Mouse (Mus musculus): Measurements from ENCODE around the gene Cacna1d.

Gene Cacna1d

DNA sequence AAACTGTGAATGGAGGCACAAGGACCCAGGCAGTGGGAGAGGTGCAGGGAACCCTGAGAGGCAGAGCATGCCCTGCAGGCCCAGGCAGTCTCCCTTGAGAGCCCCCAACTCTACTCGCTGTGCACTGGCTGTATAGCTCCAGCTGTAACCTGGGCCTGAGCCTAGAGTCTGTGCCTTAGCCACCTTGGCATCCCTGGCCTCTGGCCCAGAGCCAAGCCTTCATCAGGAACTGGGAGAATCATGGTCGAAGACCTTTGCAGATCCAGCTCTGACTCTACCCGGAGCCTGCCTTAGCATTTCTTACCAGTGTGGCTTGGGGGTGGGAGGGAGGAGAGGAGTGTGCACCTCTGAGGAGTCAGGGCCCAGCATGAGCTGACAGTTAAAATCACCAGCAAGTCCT, 322.4 kb downstream of the Cacna1d start:
- no peak for DNase-seq (ENCODE audit: low read depth, low spot score)

- DNase-seq (ENCODE audit: low read depth, low spot score) = no peak
Measured at GRCm38 (mm10) chr14:30168387-30168786, 322.9 kb downstream of the Cacna1d start.

DNA sequence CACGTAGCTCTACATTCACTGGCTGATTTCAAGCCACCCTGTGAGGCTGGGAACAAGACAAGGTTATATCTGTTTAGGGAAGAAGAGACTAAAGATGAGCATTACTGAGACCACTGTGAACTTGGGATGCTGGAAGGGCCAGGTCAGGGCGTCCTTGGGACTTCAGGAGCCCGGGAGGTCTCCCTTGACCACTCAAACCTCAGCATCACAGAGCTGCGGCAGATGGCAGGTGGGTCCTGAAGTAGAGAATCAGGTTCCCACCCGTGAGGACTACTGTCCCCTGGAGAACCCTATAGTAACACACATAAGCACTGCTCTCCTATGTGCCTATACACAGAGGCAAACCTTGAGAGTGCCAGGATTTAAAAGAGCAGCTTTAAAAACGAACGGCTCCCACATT, 323.6 kb downstream of the Cacna1d start:
- no peak for DNase-seq (ENCODE audit: low read depth, low spot score)

GRCm38 (mm10) chr14:30166036-30166435, 325.2 kb downstream of the Cacna1d start:
- no peak for DNase-seq (ENCODE audit: low read depth, low spot score)

DNA sequence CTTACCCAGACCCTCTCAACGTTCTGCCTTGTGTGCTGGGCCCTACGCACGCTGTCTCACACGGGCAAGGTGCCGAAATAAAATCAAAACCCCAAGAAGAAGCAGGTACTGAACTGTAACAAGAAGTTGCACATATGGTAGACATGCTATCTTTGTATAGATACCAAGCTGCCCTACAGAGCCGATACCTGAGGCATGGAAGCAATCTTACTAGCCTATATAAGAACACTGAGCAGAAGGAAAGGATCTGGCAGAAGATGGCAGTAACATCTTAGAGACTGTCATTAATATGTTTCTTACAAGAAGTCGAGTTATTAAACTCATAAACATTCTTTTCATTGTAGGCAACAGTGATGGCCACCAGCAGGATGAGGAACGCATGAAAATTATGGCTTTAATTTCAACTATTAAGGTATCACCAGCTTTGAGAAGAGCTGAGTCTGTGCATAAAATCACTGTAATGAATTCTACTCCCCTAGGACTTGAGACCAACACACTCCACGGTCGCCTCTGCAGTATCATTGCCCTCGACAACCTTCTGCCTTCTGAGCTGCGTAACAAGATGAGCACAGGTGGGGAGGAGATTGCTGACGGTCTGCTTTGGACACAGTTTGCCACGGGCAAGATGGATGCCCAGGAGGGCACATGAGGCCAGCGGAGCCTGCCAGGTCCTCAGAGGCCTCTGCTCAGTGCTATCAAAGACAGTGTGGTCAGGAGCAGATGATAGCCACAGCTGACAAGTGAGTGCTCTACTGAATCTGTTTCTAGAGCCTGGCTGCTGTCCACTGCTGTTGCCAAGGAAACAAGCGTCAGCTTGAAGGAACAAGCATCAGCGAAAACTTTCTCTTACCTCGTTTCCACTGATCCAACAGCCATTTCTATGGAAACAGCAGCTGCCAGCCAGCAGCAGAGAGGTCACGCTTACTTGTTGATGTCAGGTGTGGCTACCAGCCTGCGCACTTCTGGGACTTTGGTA, 327.2 kb downstream of the Cacna1d start:
- no peak for DNase-seq (ENCODE audit: low read depth, low spot score)

GRCm38 (mm10) chr14:30147774-30148173, 343.5 kb downstream of the Cacna1d start:
- no peak for DNase-seq (ENCODE audit: low read depth, low spot score)

GRCm38 (mm10) chr14:30138379-30138964, 352.8 kb downstream of the Cacna1d start:
- no peak for DNase-seq (ENCODE audit: low read depth, low spot score)

DNA sequence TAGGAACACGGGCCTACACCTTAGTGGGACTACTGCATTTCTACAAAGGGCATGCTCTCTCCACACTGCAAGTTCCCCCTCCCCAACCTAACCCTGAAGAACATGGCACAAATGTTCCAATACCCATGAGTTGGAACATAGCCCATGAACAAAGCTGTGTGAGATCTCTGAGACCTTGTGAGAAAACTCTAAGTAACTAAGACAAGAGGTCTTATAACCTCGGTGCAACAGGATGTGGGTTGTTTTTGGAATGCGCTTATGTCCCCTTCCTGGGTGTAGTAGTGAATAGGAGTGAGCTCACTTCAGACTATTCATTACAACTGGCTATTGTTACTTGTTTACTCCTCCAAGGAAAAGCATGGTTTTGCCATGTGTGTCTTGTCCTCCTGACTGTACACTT, 353.3 kb downstream of the Cacna1d start:
- DNase-seq (ENCODE audit: low read depth, low spot score) = no peak

- peak; percentile 90 for DNase-seq (ENCODE audit: low read depth, low spot score)
Measured at GRCm38 (mm10) chr14:30136965-30137364, 354.3 kb downstream of the Cacna1d start.

- DNase-seq (ENCODE audit: low read depth, low spot score) = no peak
Measured at GRCm38 (mm10) chr14:30135351-30135750, 355.9 kb downstream of the Cacna1d start.

DNA sequence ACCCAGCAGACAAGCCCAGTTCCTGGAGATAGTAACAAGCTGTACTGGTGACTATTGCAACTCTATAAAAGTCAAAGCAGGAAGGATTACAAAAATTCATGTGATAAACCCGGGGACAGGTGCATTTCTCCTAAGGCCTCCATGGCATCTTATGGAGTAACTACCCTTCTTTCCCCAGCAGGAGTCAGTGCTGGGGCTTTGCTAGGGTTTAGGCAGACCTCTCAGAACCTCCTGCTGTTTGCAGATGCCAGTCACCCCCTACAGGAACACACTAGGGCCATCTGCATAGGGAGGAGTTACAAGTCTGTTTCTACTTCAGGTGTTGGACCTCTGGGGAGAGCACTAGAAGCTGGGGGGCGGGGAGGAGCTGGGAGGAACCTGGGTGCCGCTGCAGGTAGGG, 357.6 kb downstream of the Cacna1d start:
- DNase-seq (ENCODE audit: low read depth, low spot score) = no peak

DNA sequence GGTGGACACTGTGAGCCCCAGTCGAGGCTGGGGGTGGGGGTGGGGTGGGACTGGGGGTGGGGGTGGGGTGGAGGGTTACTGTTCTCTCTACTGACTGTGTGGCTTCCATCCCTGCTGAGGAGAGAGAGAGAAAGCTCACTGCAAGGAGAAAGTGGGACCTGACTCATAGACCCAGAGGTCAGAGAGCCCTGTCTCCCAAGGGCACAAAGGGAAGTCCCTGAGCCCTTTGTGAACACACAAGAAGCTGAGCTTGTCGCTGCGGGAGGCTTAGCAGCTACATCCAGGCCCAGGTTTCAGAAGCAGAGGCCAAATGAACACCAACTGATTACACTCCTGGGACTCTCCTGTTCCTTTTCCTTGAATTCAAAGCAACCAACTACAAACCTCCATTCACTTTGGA, 360.0 kb downstream of the Cacna1d start:
- DNase-seq (ENCODE audit: low read depth, low spot score) = no peak

- no peak for DNase-seq (ENCODE audit: low read depth, low spot score)
Measured at GRCm38 (mm10) chr14:30130092-30130491, 361.2 kb downstream of the Cacna1d start.

DNA sequence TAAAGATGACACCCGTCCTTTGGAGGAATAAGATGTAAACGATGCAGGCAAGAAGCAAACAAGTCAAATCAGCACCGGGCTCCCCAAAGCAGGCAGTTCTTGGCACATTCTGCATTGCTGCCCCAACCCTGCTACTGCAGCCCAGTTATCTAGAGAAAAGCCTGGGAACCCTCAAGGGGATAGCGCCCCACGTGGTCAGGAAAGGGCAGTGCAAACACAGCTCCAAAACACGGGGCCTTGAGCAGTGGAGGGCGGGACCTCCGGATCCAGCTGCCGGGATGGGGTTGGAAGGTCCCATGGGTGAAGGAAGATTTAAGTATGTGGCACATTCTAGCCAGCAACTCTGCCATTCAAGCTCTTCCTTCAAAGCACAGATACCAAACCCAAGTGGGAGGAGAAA, 361.9 kb downstream of the Cacna1d start:
- DNase-seq (ENCODE audit: low read depth, low spot score) = peak; percentile 59

DNA sequence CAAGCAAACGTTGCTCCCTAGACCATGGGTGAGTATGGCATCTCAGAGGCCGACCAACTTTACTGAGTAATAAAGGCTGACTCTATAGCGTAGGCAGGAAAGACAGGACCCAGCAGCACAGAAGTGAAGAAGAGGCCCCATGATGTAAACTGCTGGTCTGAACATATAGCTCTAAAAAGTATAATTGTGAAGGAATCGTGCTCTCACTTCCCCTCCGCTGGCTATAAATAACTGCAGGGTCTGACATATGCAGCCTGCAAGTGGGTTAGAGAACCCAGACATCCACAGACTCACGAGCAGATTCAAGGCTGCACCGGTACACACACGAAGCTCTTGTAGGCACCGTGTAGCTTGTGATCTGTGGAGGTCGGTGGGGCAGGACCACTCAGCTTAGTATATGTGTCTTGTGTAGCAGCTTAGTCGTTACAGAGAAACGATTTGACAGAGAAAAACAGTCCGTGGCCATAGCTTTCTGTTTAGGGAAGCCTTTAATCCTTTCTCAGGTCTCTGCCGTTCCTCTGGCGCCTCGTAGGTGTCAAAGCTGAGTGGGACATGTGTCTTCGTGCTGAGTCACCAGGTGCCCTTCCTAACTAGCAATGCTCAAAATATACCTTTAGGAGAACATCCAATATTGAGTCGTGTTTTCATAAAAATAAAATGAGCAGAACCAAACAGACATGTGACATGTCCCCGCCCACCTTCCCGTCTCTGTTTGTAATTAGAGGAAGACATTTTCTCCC, 366.1 kb downstream of the Cacna1d start:
- peak; percentile 40 for DNase-seq (ENCODE audit: low read depth, low spot score)

GRCm38 (mm10) chr14:30120023-30120422, 371.2 kb downstream of the Cacna1d start:
- no peak for DNase-seq (ENCODE audit: low read depth, low spot score)

GRCm38 (mm10) chr14:30113392-30114108, 377.7 kb downstream of the Cacna1d start:
- DNase-seq (ENCODE audit: low read depth, low spot score) = no peak

- DNase-seq (ENCODE audit: low read depth, low spot score) = peak; percentile 38
Measured at GRCm38 (mm10) chr14:30109079-30109478, 382.2 kb downstream of the Cacna1d start.

DNA sequence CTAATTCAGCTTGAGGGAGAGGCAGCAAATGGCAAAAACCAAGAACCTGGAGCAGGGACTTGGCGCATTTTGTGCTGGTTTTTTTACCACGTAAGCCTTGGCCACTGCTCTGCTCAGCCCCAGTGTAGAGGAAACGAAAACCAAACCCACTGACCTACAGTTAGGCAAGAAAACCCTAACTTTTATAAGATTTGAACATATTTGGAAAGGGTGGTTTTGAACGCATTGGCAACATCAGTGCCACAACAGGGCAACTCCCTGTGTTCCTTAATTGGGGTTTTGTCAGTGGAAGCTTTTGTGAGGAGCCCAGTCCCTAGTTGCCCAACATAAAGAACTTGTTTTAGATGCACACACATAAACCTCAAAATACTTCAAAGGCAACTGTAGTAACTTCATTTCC, 384.7 kb downstream of the Cacna1d start:
- DNase-seq (ENCODE audit: low read depth, low spot score) = no peak

DNA sequence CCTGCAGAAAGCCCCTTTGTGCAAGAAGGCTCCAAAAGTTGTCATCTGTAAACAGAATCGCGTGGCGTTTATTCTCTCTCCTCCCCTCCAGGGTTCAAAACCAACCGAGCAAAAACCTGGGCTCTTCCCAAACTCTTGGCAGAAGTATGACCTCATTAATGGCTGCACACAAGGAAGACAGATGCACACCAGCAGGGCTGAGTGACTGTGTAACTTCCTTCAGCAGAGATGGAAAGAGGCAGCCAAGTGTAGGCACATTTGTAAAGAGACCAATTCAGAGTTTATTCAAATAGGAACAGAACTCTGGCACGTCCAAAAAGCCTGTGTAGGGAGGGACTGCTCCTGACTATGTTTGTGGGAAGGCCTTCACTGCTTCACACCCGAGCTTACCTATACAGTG, 385.7 kb downstream of the Cacna1d start:
- no peak for DNase-seq (ENCODE audit: low read depth, low spot score)

GRCm38 (mm10) chr14:30103946-30104536, 387.2 kb downstream of the Cacna1d start:
- peak; percentile 48 for DNase-seq (ENCODE audit: low read depth, low spot score)
